Mouse (Mus musculus) cerebellum, adult (tissue): Measurements from ENCODE around the gene Cdc42ep5.

Experiments
- ATAC-seq: cut with Nextera tagmentation; 2 replicates; pipeline ENCODE4 v1.9.2; 2017; ENCODE audit warnings: mild to moderate bottlenecking, moderate library complexity, mixed read lengths; ENCODE audit not compliant: insufficient number of reproducible peaks, low FRiP score, low TSS enrichment

The Cdc42ep5 gene

GRCm38 (mm10) chr7:4128860-4129259, 35.8 kb downstream of the Cdc42ep5 start:
- no peak for ATAC-seq

GRCm38 (mm10) chr7:4127894-4128293, 36.8 kb downstream of the Cdc42ep5 start:
- ATAC-seq, result no peak

- no peak for ATAC-seq
These were observed 37.5 kb downstream of the Cdc42ep5 start for GRCm38 (mm10) chr7:4126992-4127785.

GRCm38 (mm10) chr7:4125306-4125705, 39.4 kb downstream of the Cdc42ep5 start:
- no peak for ATAC-seq

- no peak for ATAC-seq
These were observed 39.8 kb downstream of the Cdc42ep5 start for GRCm38 (mm10) chr7:4124856-4125255.

GRCm38 (mm10) chr7:4124315-4124759, 40.3 kb downstream of the Cdc42ep5 start:
- peak; percentile 47; the same call in 1 of the 2 replicates for ATAC-seq

- peak; percentile 63 for ATAC-seq
These were observed 40.9 kb downstream of the Cdc42ep5 start for GRCm38 (mm10) chr7:4123732-4124131.

- ATAC-seq, result no peak
These were observed 41.9 kb downstream of the Cdc42ep5 start for GRCm38 (mm10) chr7:4122783-4123182.

- no peak for ATAC-seq
These were observed 42.4 kb downstream of the Cdc42ep5 start for GRCm38 (mm10) chr7:4122076-4122768.

GRCm38 (mm10) chr7:4119976-4120921, 44.4 kb downstream of the Cdc42ep5 start:
- ATAC-seq, result no peak

GRCm38 (mm10) chr7:4119344-4119902, 45.2 kb downstream of the Cdc42ep5 start, which contains the start of gene Ttyh1:
Gene Ttyh1 (plus strand): TSS chr7:4119408.
- peak; percentile 32; the same call in 1 of the 2 replicates for ATAC-seq

- no peak for ATAC-seq
These were observed 47.4 kb downstream of the Cdc42ep5 start for GRCm38 (mm10) chr7:4117050-4117814.

GRCm38 (mm10) chr7:4111766-4112165, 52.9 kb downstream of the Cdc42ep5 start:
- no peak for ATAC-seq

- no peak for ATAC-seq
These were observed 61.2 kb downstream of the Cdc42ep5 start for GRCm38 (mm10) chr7:4103411-4103810.
